Mouse (Mus musculus): ENCODE data around the gene Cul9.

DNA sequence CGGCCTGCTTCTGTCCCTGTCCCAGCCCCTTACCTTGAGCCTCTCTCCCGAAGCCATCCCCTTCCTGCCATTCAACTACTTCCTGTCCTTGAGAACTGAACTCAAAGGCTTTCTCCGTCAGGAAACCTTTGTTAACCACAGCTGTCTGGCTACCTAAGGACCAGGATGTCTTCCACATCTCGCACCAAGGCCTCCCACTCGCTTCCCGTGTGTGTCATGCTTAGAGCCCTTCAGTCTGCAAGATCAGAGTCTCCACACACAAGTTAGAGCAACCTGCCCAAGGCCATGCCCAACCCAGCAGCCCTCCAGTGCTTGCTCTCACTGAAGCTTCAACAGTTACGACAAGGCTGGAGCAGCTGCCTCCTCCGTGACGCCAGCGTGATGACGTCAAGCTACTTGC is 24.8 kb upstream of the Cul9 start:
- TF ChIP-seq CTCF (IDR thresholded peaks at IDR 0.05; ENCODE audit: control insufficient read depth, insufficient read depth, low read length) (no peak), POLR2A (IDR thresholded peaks at IDR 0.05; ENCODE audit: borderline replicate concordance, control insufficient read depth, low read depth, low read length) (no peak)

Data from bone marrow, adult 2 months (tissue).